Mouse (Mus musculus): ENCODE data around the gene Luc7l3. TPM values are rescaled to one million over a fixed set of nuclear protein-coding genes. Genes with fewer than 3 reads are reported as not detected.

Luc7l3 gene
- polyA plus RNA-seq, 2 experiments, result 33.7 to 39.1 TPM

GRCm38 (mm10) chr11:94253691-94254090 lies 68.1 kb downstream of the Luc7l3 start:
- no peak overlapping the region for H3K9ac ChIP-seq (replicated peaks)
- H3K4me1 ChIP-seq (replicated peaks; ENCODE audit: control insufficient read depth in 2 of 2, insufficient read depth in 2 of 2, low read length in 1 of 2), result 0 out of 4 replicates have a peak, but pooled peaks cover 0 to 2% of the 10 kb centered on the region in 2 experiments
- ATAC-seq (ENCODE audit: insufficient read depth), result no peak
- no peaks in the 10 kb centered on the region for H3K9me3 ChIP-seq (ENCODE audit: control insufficient read depth, low read length)
- DNase-seq (ENCODE audit: low read depth in 3 of 3, low spot score in 3 of 3), result no peak
- no peak overlapping the region for H3K4me3 ChIP-seq (ENCODE audit: insufficient read depth in 1 of 2, low read depth in 2 of 2, low read length in 2 of 2)
- no peak overlapping the region for H3K27ac ChIP-seq
- no peak overlapping the region for H3K4me2 ChIP-seq (ENCODE audit: low read depth)
- no peaks in the 10 kb centered on the region for H3K27me3 ChIP-seq (ENCODE audit: control insufficient read depth, insufficient read depth, low read length)
- no peaks in the 10 kb centered on the region for H3K36me3 ChIP-seq (replicated peaks; ENCODE audit: control insufficient read depth, insufficient read depth, low read depth)
- 56% methylated on average over 10 of the region's 10 CpGs for WGBS (ENCODE audit: insufficient replicate concordance)
- no peak for TF ChIP-seq CTCF (IDR thresholded peaks at IDR 0.05; ENCODE audit: low read depth)
- no peak for TF ChIP-seq EP300 (IDR thresholded peaks at IDR 0.05; ENCODE audit: low read depth)

- Histone ChIP-seq H3K27ac (no peak overlapping the region), H3K27me3 (ENCODE audit: control insufficient read depth, insufficient read depth, low read length) (no peaks in the 10 kb centered on the region), H3K9me3 (ENCODE audit: control insufficient read depth, low read length) (no peaks in the 10 kb centered on the region), H3K4me3 (ENCODE audit: insufficient read depth in 1 of 2, low read depth in 2 of 2, low read length in 2 of 2) (no peak overlapping the region), H3K36me3 (replicated peaks; ENCODE audit: control insufficient read depth, insufficient read depth, low read depth) (no peaks in the 10 kb centered on the region), H3K4me1 (replicated peaks; ENCODE audit: control insufficient read depth in 2 of 2, insufficient read depth in 2 of 2, low read length in 1 of 2) (0 out of 4 replicates have a peak, but pooled peaks cover 0 to 2% of the 10 kb centered on the region in 2 experiments), H3K4me2 (ENCODE audit: low read depth) (no peak overlapping the region), H3K9ac (replicated peaks) (no peak overlapping the region)
- DNase-seq (ENCODE audit: low read depth in 3 of 3, low spot score in 3 of 3) (no peak), ATAC-seq (ENCODE audit: insufficient read depth) (no peak)
- TF ChIP-seq CTCF (IDR thresholded peaks at IDR 0.05; ENCODE audit: low read depth) (no peak), EP300 (IDR thresholded peaks at IDR 0.05; ENCODE audit: low read depth) (no peak)
- 58% methylated on average over 9 of the region's 9 CpGs for WGBS (ENCODE audit: insufficient replicate concordance)
Measured at GRCm38 (mm10) chr11:94253156-94253555, 68.6 kb downstream of the Luc7l3 start.

DNA sequence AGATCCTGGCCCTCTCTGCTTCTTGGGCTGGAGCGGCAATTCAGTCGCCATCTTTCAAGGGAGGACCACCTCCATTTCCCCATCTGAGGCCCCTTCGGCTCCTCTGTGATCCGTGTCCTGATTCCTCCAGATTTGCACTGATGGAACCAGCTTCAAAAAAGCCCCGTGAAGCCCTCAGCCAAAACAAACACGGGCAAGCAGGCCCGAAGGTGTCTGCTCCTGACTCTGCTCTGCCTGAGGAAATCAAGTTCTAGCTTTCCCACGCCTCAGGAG lies 75.1 kb downstream of the Luc7l3 start:
- H3K27ac ChIP-seq, result no peak overlapping the region

DNA sequence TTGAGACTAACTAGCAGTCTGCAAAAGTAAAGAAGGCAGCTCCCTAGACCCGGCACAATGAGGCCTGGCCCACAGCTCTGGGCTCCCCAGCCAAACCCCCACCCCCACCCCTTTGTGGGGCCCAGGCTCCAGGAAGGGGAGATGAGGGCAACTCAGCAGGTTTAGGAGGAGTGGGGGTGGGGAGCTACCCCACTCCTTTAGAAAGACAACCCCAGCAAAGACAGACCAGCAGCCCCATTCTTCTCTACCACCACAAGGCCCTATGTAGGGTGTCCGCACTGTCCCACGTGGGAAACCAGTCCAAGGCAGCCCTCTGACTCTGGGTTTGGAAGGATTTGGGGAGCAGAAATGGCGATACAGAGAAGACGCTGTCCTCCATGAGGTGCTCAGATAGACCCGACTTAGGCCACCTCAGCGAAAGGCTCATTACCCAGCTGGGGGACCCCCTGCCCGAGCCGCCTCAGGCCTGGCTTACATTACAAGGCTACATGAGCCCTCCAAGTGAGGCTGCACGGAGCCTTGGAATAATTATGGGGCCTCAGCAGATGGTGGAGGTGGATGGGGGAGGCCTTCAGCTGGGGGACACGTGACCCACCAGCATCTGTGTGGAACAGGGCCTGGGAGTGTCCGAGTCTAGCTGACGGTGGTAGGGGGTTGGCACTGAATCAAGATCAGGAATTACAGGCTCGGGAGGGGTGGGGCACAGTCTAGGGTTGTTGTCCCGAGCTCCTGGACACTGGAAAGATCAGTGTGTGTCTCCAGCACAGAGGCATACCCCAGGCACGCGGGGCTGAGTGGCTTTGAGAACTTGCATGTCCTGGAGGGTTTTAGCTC lies 75.6 kb downstream of the Luc7l3 start, which contains the start of gene Wfikkn2:
Wfikkn2 (minus strand) TSS at position 51 of the 834 bp plus-strand sequence.
- peaks cover 3% of the 10 kb centered on the region for H3K27me3 ChIP-seq (ENCODE audit: control insufficient read depth, insufficient read depth, low read length)
- no peaks in the 10 kb centered on the region; a peak in 1 of 4 replicates for H3K4me1 ChIP-seq (replicated peaks; ENCODE audit: control insufficient read depth in 2 of 2, insufficient read depth in 2 of 2, low read length in 1 of 2)
- no peak for TF ChIP-seq CTCF (IDR thresholded peaks at IDR 0.05; ENCODE audit: low read depth)
- no peak for TF ChIP-seq EP300 (IDR thresholded peaks at IDR 0.05; ENCODE audit: low read depth)
- no peaks in the 10 kb centered on the region for H3K9me3 ChIP-seq (ENCODE audit: control insufficient read depth, low read length)
- no peak within 1 kb of the TSS for H3K4me3 ChIP-seq (ENCODE audit: insufficient read depth in 1 of 2, low read depth in 2 of 2, low read length in 2 of 2)
- no peak within 1 kb of the TSS for H3K4me2 ChIP-seq (ENCODE audit: low read depth)
- ATAC-seq (ENCODE audit: insufficient read depth) (no peak), DNase-seq (ENCODE audit: low read depth in 3 of 3, low spot score in 3 of 3) (no peak)
- H3K36me3 ChIP-seq (replicated peaks; ENCODE audit: control insufficient read depth, insufficient read depth, low read depth), result no peaks in the 10 kb centered on the region
- WGBS (ENCODE audit: insufficient replicate concordance), result 65% methylated on average over 17 of the region's 17 CpGs
- no peak within 1 kb of the TSS for H3K27ac ChIP-seq
- no peak within 1 kb of the TSS for H3K9ac ChIP-seq (replicated peaks)

More for the DNA sequence above, 75.1 kb downstream of the Luc7l3 start:
- no peaks in the 10 kb centered on the region; a peak in 1 of 4 replicates for H3K4me1 ChIP-seq (replicated peaks; ENCODE audit: control insufficient read depth in 2 of 2, insufficient read depth in 2 of 2, low read length in 1 of 2)
- DNase-seq (ENCODE audit: low read depth in 3 of 3, low spot score in 3 of 3) (no peak), ATAC-seq (ENCODE audit: insufficient read depth) (no peak)
- 67% methylated on average over 8 of the region's 8 CpGs for WGBS (ENCODE audit: insufficient replicate concordance)
- no peak overlapping the region for H3K4me3 ChIP-seq (ENCODE audit: insufficient read depth in 1 of 2, low read depth in 2 of 2, low read length in 2 of 2)
- H3K27me3 ChIP-seq (ENCODE audit: control insufficient read depth, insufficient read depth, low read length), result peaks cover 3% of the 10 kb centered on the region
- H3K9me3 ChIP-seq (ENCODE audit: control insufficient read depth, low read length), result no peaks in the 10 kb centered on the region
- H3K4me2 ChIP-seq (ENCODE audit: low read depth), result no peak overlapping the region
- H3K9ac ChIP-seq (replicated peaks), result no peak overlapping the region
- no peaks in the 10 kb centered on the region for H3K36me3 ChIP-seq (replicated peaks; ENCODE audit: control insufficient read depth, insufficient read depth, low read depth)
- TF ChIP-seq EP300 (IDR thresholded peaks at IDR 0.05; ENCODE audit: low read depth), result no peak
- no peak for TF ChIP-seq CTCF (IDR thresholded peaks at IDR 0.05; ENCODE audit: low read depth)

- no peak overlapping the region for H3K4me3 ChIP-seq (ENCODE audit: insufficient read depth in 1 of 2, low read depth in 2 of 2, low read length in 2 of 2)
- WGBS (ENCODE audit: insufficient replicate concordance), result 63% methylated on average over 9 of the region's 9 CpGs
- DNase-seq (ENCODE audit: low read depth in 3 of 3, low spot score in 3 of 3) (no peak), ATAC-seq (ENCODE audit: insufficient read depth) (no peak)
- peaks cover 3% of the 10 kb centered on the region for H3K27me3 ChIP-seq (ENCODE audit: control insufficient read depth, insufficient read depth, low read length)
- H3K27ac ChIP-seq, result no peak overlapping the region
- H3K36me3 ChIP-seq (replicated peaks; ENCODE audit: control insufficient read depth, insufficient read depth, low read depth), result no peaks in the 10 kb centered on the region
- H3K4me2 ChIP-seq (ENCODE audit: low read depth), result no peak overlapping the region
- TF ChIP-seq EP300 (IDR thresholded peaks at IDR 0.05; ENCODE audit: low read depth) (no peak), CTCF (IDR thresholded peaks at IDR 0.05; ENCODE audit: low read depth) (no peak)
- H3K9ac ChIP-seq (replicated peaks), result no peak overlapping the region
- no peaks in the 10 kb centered on the region for H3K9me3 ChIP-seq (ENCODE audit: control insufficient read depth, low read length)
- H3K4me1 ChIP-seq (replicated peaks; ENCODE audit: control insufficient read depth in 2 of 2, insufficient read depth in 2 of 2, low read length in 1 of 2), result no peaks in the 10 kb centered on the region; a peak in 1 of 4 replicates
Measured at GRCm38 (mm10) chr11:94244385-94244784, 77.4 kb downstream of the Luc7l3 start.

Data from liver, embryonic 14.5 days (tissue).